Mouse (Mus musculus) intestine, postnatal 0 days (tissue): ENCODE results near the gene Rnf135. TPM values are rescaled to one million over a fixed set of nuclear protein-coding genes. Genes with fewer than 3 reads are reported as not detected.
A peak's percentile ranks its signal among the peaks of the same experiment; 100 is the strongest.
"Not testable (repeated sequence)": the region's sequence is repeated elsewhere in the genome, so short reads cannot be mapped to it uniquely, and the experiment has no call there.

Experiments
- ATAC-seq: fragments of 200-750 bp; cut with Nextera tagmentation; 2 replicates; pipeline ENCODE4 v1.8.0; 2017; ENCODE audit warnings: mild to moderate bottlenecking, moderate TSS enrichment, moderate library complexity
- H3K27ac ChIP-seq: fragments of 300-500 bp; sonication (generic); 2 replicates; pipeline ENCODE4 v1.5.1; 2014; ENCODE audit warnings: mild to moderate bottlenecking, low read depth, low read length, moderate library complexity
- H3K27me3 ChIP-seq: fragments of 300-500 bp; sonication (generic); replicated peaks from 2 replicates; pipeline ENCODE4 v1.6.1; 2014; ENCODE audit warnings: low read length, mixed read lengths; ENCODE audit not compliant: control insufficient read depth, insufficient read depth
- H3K36me3 ChIP-seq: fragments of 300-500 bp; sonication (generic); 2 replicates; pipeline ENCODE4 v1.6.1; 2014; ENCODE audit warnings: mild to moderate bottlenecking, moderate library complexity; ENCODE audit not compliant: control insufficient read depth, insufficient read depth
- H3K4me1 ChIP-seq: fragments of 300-500 bp; sonication (generic); replicated peaks from 2 replicates; pipeline ENCODE4 v1.6.1; 2014; ENCODE audit warnings: antibody characterized with exemption, low read length, mixed read lengths; ENCODE audit not compliant: control insufficient read depth, insufficient read depth
- H3K4me2 ChIP-seq: fragments of 300-500 bp; sonication (generic); replicated peaks from 2 replicates; pipeline ENCODE4 v1.6.1; 2014; ENCODE audit warnings: low read depth, mild to moderate bottlenecking, moderate library complexity
- H3K4me3 ChIP-seq: fragments of 300-500 bp; sonication (generic); 2 replicates; pipeline ENCODE4 v1.5.1; 2014; ENCODE audit warnings: low read depth, low read length
- H3K9ac ChIP-seq: fragments of 300-500 bp; sonication (generic); 2 replicates; pipeline ENCODE4 v1.6.1; 2014; ENCODE audit warnings: mild to moderate bottlenecking, low read depth, low read length
- H3K9me3 ChIP-seq: fragments of 300-500 bp; sonication (generic); 2 replicates; pipeline ENCODE4 v1.6.1; 2016; ENCODE audit warnings: mixed run types; ENCODE audit not compliant: control insufficient read depth
- CTCF ChIP-seq: sonication (generic); IDR thresholded peaks from 2 replicates; pipeline ENCODE4 v1.5.1; 2016; ENCODE audit warnings: low read depth, mild to moderate bottlenecking, control low read depth, antibody characterized with exemption, moderate library complexity
- WGBS: fragments of 180-500 bp; shearing (Covaris S2); extraction: QIAGEN DNeasy Blood & Tissue Kit; methylation state at CpG from one replicate; pipeline ENCODE4 v1.1.7; 2014; 5-methylcytosine and 5-hydroxymethylcytosine counted together
- polyA plus RNA-seq: library from polyadenylated mRNA; unstranded; fragments of >200 nt; fragmentation: Nextera tagmentation; extraction: Ambion mirVana; gene quantifications from 2 replicates; pipeline ENCODE4 v1.2.1, GENCODE M21; 2015

The Rnf135 gene
- polyA plus RNA-seq, 1 experiment from 2014 or later, result 8.9 TPM

- H3K36me3 ChIP-seq, result peaks cover 11% of the 10 kb centered on the region; the same call in 1 of the 2 replicates
- no peak for ATAC-seq
- H3K9ac ChIP-seq, result 0 out of 2 replicates have a peak overlapping the region, but pooled peaks have one; percentile 81
- peak overlapping the region; percentile 87 for H3K4me2 ChIP-seq
- peak overlapping the region; percentile 86; the same call in 1 of the 2 replicates for H3K4me3 ChIP-seq
- H3K27me3 ChIP-seq, result no peaks in the 10 kb centered on the region
- peaks cover 4% of the 10 kb centered on the region for H3K4me1 ChIP-seq
- no peaks in the 10 kb centered on the region for H3K9me3 ChIP-seq
- H3K27ac ChIP-seq, result peak overlapping the region; percentile 80; the same call in 1 of the 2 replicates
- TF ChIP-seq CTCF, result no peak
- WGBS, result 42% methylated on average over 8 of the region's 8 CpGs
These were observed 40.8 kb upstream of the Rnf135 start for GRCm38 (mm10) chr11:80142872-80143271.

GRCm38 (mm10) chr11:80145787-80146275 lies 37.8 kb upstream of the Rnf135 start:
- ATAC-seq, result peak; percentile 82
- H3K9ac ChIP-seq, result no peak overlapping the region
- 0 out of 2 replicates have a peak overlapping the region, but pooled peaks have one; percentile 21 for H3K4me2 ChIP-seq
- no peaks in the 10 kb centered on the region for H3K36me3 ChIP-seq
- TF ChIP-seq CTCF, result no peak
- H3K4me1 ChIP-seq, result peaks cover 4% of the 10 kb centered on the region
- no peaks in the 10 kb centered on the region for H3K27me3 ChIP-seq
- peak overlapping the region; percentile 87 for H3K27ac ChIP-seq
- no peak overlapping the region for H3K4me3 ChIP-seq
- 27% methylated on average over 10 of the region's 10 CpGs for WGBS
- no peaks in the 10 kb centered on the region for H3K9me3 ChIP-seq

DNA sequence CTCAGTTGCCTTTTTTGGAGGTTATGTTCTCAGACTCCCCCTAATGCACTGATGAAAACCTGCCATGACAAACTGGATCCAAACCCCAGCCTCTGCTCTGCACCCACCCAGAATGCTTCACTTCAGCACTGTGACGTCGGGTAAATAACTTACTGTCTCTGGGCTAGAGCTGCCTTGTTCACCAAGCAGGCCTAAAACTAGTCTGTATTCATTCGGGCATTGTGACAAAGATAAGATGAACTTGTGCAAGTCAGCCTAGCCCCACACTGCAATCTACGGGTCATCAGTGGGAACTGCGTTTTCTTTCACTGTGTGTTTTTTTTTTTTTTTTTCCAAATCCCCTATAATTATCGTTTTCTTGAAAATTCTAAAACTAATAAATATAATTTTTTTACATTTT lies 35.9 kb upstream of the Rnf135 start:
- no peak overlapping the region for H3K9ac ChIP-seq
- H3K36me3 ChIP-seq, result no peaks in the 10 kb centered on the region
- WGBS, result 55% methylated on average over 6 of the region's 6 CpGs
- peak; percentile 47 for TF ChIP-seq CTCF
- H3K4me2 ChIP-seq, result no peak overlapping the region
- no peaks in the 10 kb centered on the region for H3K27me3 ChIP-seq
- ATAC-seq, result no peak
- H3K4me3 ChIP-seq, result no peak overlapping the region
- H3K9me3 ChIP-seq, result no peaks in the 10 kb centered on the region
- peaks cover 4% of the 10 kb centered on the region for H3K4me1 ChIP-seq
- H3K27ac ChIP-seq, result no peak overlapping the region

GRCm38 (mm10) chr11:80148313-80148712 lies 35.3 kb upstream of the Rnf135 start:
- no peaks in the 10 kb centered on the region for H3K4me1 ChIP-seq
- ATAC-seq, result 0 out of 2 replicates have a peak, but pooled peaks have one; percentile 7
- no peaks in the 10 kb centered on the region for H3K9me3 ChIP-seq
- H3K4me3 ChIP-seq, result no peak overlapping the region
- TF ChIP-seq CTCF, result no peak
- no peak overlapping the region for H3K4me2 ChIP-seq
- no peak overlapping the region for H3K9ac ChIP-seq
- H3K36me3 ChIP-seq, result no peaks in the 10 kb centered on the region
- WGBS, result 56% methylated on average over 1 of the region's 1 CpGs
- no peaks in the 10 kb centered on the region for H3K27me3 ChIP-seq
- H3K27ac ChIP-seq, result no peak overlapping the region; the same call in 1 of the 2 replicates

DNA sequence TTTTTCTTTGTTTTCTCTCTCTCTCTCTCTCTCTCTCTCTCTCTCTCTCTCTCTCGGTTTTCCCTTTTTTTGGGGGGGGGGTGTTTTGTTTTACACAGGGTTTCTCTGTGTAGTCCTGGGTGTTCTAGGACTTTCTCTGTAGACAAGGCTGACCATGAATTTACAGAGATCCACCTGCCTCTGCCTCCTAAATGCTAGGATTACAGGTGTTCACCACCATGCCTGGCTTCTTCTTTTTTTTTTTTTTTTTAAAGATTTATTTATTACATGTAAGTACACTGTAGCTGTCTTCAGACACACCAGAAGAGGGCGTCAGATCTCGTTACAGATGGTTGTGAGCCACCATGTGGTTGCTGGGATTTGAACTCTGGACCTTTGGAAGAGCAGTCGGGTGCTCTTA lies 34.7 kb upstream of the Rnf135 start:
- 47% methylated on average over 1 of the region's 4 CpGs for WGBS
- not testable (repeated sequence) for H3K36me3 ChIP-seq, ATAC-seq

DNA sequence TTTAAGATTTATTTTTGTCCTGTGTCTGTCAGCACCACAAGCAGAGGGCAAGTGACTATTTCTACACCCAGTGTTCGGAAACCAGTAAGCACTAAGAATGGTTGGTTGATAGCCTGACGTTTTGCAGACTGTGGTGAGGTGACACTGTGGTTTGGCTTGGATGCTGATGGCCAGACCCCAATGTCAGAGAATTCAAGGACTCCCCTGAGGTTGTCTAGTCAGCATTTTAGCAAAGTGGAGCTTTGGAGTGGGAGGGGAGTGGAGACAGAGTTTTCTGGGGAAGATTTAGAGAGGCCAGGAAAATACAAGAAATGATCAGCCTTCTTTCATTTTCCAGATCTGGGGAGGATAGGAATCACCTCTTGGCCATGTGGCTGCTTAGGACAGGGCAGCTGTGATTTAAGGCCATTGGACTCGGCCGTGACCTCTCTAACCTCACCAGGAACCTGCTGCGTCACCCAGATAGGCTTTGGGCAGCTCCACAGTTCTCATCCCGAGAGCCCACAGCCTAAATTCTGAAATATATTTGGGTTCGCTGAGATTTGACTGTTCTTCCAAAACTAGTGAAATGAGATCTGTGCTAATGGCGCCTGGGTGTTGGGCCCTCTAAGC lies 34.1 kb upstream of the Rnf135 start:
- Histone ChIP-seq H3K27ac (no peak overlapping the region), H3K9ac (no peak overlapping the region), H3K4me2 (no peak overlapping the region), H3K9me3 (no peaks in the 10 kb centered on the region), H3K27me3 (0 out of 2 replicates have a peak, but pooled peaks cover under 1% of the 10 kb centered on the region), H3K4me1 (no peaks in the 10 kb centered on the region), H3K36me3 (no peaks in the 10 kb centered on the region), H3K4me3 (no peak overlapping the region)
- ATAC-seq, result no peak
- no peak for TF ChIP-seq CTCF
- 80% methylated on average over 8 of the region's 8 CpGs for WGBS

More for the DNA sequence above, 34.7 kb upstream of the Rnf135 start:
- H3K9ac ChIP-seq, H3K4me1 ChIP-seq, H3K27me3 ChIP-seq, H3K9me3 ChIP-seq, H3K4me2 ChIP-seq, H3K27ac ChIP-seq, H3K4me3 ChIP-seq: not testable (repeated sequence)
